Mouse (Mus musculus) neural tube, embryonic 10.5 days (tissue): ENCODE data around the gene Arid3a.
"Not testable (repeated sequence)": the region's sequence is repeated elsewhere in the genome, so short reads cannot be mapped to it uniquely, and the experiment has no call there.

ENCODE experiments used
- DNase-seq: peaks from one replicate; pipeline ENCODE4 v3.0.0-alpha.2; 2017; ENCODE audit warnings: low spot score; ENCODE audit errors: extremely low spot score

The Arid3a gene

GRCm38 (mm10) chr10:79945507-79946234 lies 18.8 kb downstream of the Arid3a start:
- DNase-seq: peak; percentile 60

- no peak for DNase-seq
Observed at GRCm38 (mm10) chr10:79946752-79947322, 20.0 kb downstream of the Arid3a start.

GRCm38 (mm10) chr10:79947502-79947901 lies 20.7 kb downstream of the Arid3a start:
- no peak for DNase-seq

- no peak for DNase-seq
Observed at GRCm38 (mm10) chr10:79949873-79950272, 23.0 kb downstream of the Arid3a start.

GRCm38 (mm10) chr10:79950661-79951060 lies 23.8 kb downstream of the Arid3a start:
- no peak for DNase-seq

GRCm38 (mm10) chr10:79953946-79954345 lies 27.1 kb downstream of the Arid3a start:
- DNase-seq: no peak

- DNase-seq: no peak
Observed at GRCm38 (mm10) chr10:79955691-79956090, 28.8 kb downstream of the Arid3a start.

- no peak for DNase-seq
Observed at GRCm38 (mm10) chr10:79956643-79957154, 29.9 kb downstream of the Arid3a start.

GRCm38 (mm10) chr10:79958140-79958816 lies 31.4 kb downstream of the Arid3a start:
- peak; percentile 85 for DNase-seq

- not testable (repeated sequence) for DNase-seq
Observed at GRCm38 (mm10) chr10:79959412-79959811, 32.6 kb downstream of the Arid3a start.

GRCm38 (mm10) chr10:79959847-79960601 lies 33.2 kb downstream of the Arid3a start, which contains the start of gene Wdr18:
TSS of gene Wdr18 (plus strand) at chr10:79960152.
- peak; percentile 100 for DNase-seq

- no peak for DNase-seq
Observed at GRCm38 (mm10) chr10:79960671-79961294, 33.9 kb downstream of the Arid3a start.

- DNase-seq: no peak
Observed at GRCm38 (mm10) chr10:79964727-79965126, 37.9 kb downstream of the Arid3a start.

GRCm38 (mm10) chr10:79965325-79965724 lies 38.5 kb downstream of the Arid3a start:
- DNase-seq: no peak

GRCm38 (mm10) chr10:79966886-79967400 lies 40.1 kb downstream of the Arid3a start:
- DNase-seq: no peak

GRCm38 (mm10) chr10:79968181-79968580 lies 41.3 kb downstream of the Arid3a start:
- DNase-seq: no peak

- DNase-seq: no peak
Observed at GRCm38 (mm10) chr10:79969124-79969568, 42.3 kb downstream of the Arid3a start.

GRCm38 (mm10) chr10:79970415-79971182 lies 43.8 kb downstream of the Arid3a start, which contains the start of gene Grin3b:
TSS of gene Grin3b (plus strand) at chr10:79970715.
- DNase-seq: no peak

- no peak for DNase-seq
Observed at GRCm38 (mm10) chr10:79971183-79971497, 44.3 kb downstream of the Arid3a start.

- DNase-seq: no peak
Observed at GRCm38 (mm10) chr10:79972831-79973230, 46.0 kb downstream of the Arid3a start.
